Mouse (Mus musculus) brain, embryonic 14.5 days (tissue): Measurements from ENCODE around the gene Gm19426.
A peak's percentile ranks its signal among the peaks of the same experiment; 100 is the strongest.

Source experiments
- CTCF ChIP-seq: fragments of 200-500 bp; IDR thresholded peaks from 2 replicates; pipeline ENCODE4 v1.5.1; 2012; ENCODE audit warnings: inconsistent platforms, mild to moderate bottlenecking, moderate library complexity, borderline replicate concordance; ENCODE audit not compliant: insufficient read depth, insufficient read length; ENCODE audit errors: extremely low read depth
- POLR2A ChIP-seq: fragments of 200-500 bp; IDR thresholded peaks from 2 replicates; pipeline ENCODE4 v1.6.1; 2012; ENCODE audit warnings: mild to moderate bottlenecking, inconsistent platforms, borderline replicate concordance; ENCODE audit not compliant: poor library complexity, insufficient read depth, insufficient read length, severe bottlenecking; ENCODE audit errors: extremely low read depth

GRCm38 (mm10) chr2:84758542-84759127 lies 15.2 kb upstream of the Gm19426 start:
- TF ChIP-seq CTCF (peak; percentile 56; the same call in 1 of the 2 replicates), POLR2A (no peak)
